Mouse (Mus musculus) megakaryocyte, embryonic 14.5 days (primary cell): ENCODE data around the gene Rab8b. TPM values are rescaled to one million over a fixed set of nuclear protein-coding genes. Genes with fewer than 3 reads are reported as not detected.

Experiments
- H3K27me3 ChIP-seq: replicated peaks from 2 replicates; pipeline ENCODE3; 2012; ENCODE audit warnings: inconsistent platforms
- H3K36me3 ChIP-seq: replicated peaks from 2 replicates; pipeline ENCODE3; 2012; ENCODE audit warnings: low read length, inconsistent platforms, mixed read lengths
- H3K4me1 ChIP-seq: 2 replicates; pipeline ENCODE4 v1.6.1; 2012; ENCODE audit warnings: inconsistent platforms
- H3K4me3 ChIP-seq: replicated peaks from 2 replicates; pipeline ENCODE3; 2012; ENCODE audit warnings: moderate library complexity, mild to moderate bottlenecking, inconsistent platforms
- H3K9me3 ChIP-seq: 2 replicates; pipeline ENCODE4 v1.6.1; 2012; ENCODE audit warnings: inconsistent platforms
- FLI1 ChIP-seq: IDR thresholded peaks from 2 replicates; pipeline ENCODE4 v1.6.1; 2012; ENCODE audit warnings: low read length, inconsistent platforms, mixed read lengths
- GATA1 ChIP-seq: IDR thresholded peaks from 3 replicates; pipeline ENCODE4 v1.6.1; 2012; ENCODE audit warnings: mixed read lengths, low read length, inconsistent platforms, borderline replicate concordance
- polyA plus RNA-seq: library from polyadenylated mRNA; stranded (reverse); fragments of >175 nt; gene quantifications from 2 replicates; pipeline ENCODE4 v1.2.3, GENCODE M21; 2012; ENCODE audit warnings: low replicate concordance; ENCODE audit not compliant: insufficient read depth

The Rab8b gene
- polyA plus RNA-seq, 1 experiment = 3.2 TPM

DNA sequence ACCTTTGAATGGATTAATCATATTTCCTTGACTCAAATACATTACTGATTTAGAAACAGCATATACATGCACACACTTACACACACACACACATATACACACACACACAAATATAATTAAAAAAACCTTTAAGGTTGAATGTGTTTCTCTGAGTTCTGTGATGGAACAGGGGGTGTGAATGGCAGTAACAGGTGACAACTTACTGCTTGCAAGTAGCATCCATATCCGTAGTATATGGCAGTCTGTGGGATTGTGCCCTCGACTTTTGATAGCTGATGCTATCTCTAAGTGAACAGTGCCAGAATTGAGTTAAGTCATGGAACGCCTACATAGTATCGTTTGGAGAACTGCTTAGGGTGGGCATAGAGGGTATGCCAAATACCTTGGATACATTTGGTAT, 57.3 kb downstream of the Rab8b start:
- peaks cover 73% of the 10 kb centered on the region for H3K4me1 ChIP-seq
- H3K9me3 ChIP-seq = no peaks in the 10 kb centered on the region
- no peaks in the 10 kb centered on the region for H3K27me3 ChIP-seq
- peaks cover 93% of the 10 kb centered on the region for H3K36me3 ChIP-seq
- TF ChIP-seq GATA1 (no peak), FLI1 (no peak)
- H3K4me3 ChIP-seq = no peak overlapping the region

DNA sequence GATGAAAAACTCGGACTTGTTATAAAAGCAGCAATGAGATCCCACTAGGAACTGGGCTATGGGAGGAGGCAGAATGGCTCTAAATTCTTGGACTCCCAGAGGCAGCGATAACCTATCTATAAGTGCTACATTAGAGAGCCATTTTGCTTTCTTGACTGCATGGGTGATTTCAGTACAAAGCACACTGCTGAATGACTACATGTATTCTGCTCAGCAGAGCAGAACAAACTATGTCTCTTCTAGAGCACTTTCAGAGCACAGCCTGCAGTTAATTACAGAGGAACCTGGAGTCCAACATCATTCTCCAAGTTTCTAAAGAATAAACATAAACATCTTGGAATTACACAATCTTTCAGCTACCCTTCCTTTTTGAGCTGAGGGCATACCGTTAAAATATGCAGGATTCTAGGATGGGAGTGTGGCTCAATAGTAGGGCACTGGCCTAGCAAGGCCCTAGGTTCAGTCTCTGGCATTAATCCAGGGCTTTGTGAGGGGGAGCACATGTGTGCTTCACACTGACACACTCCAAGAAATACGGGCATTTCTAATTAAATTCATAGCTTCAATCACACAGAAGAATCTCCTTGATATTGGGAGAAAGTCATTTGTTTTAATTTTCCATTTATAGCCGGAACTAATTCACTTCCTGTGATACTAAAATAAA, 58.3 kb downstream of the Rab8b start:
- Histone ChIP-seq H3K36me3 (peaks cover 92% of the 10 kb centered on the region), H3K4me3 (no peak overlapping the region), H3K4me1 (peaks cover 71% of the 10 kb centered on the region), H3K27me3 (no peaks in the 10 kb centered on the region), H3K9me3 (no peaks in the 10 kb centered on the region)
- no peak for TF ChIP-seq GATA1
- TF ChIP-seq FLI1 = no peak

DNA sequence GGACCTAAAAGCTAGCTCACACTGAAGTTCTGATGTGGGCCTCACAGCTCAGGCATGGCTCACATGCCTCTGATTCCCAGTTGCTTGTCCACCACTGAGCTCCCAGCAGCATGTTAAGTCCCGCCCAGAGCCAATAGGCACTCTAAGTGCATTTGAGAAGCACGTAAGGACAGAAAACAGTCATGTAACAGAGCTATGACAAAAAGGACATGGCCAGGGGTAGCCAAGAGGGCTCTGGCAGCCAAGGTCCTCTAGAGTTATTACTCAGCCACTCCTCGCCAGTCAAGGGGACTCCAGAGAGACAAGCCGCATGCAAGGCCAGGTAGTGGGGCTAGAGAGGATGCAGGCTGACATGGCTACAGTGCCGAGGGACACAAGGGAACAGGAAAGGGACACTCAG, 60.0 kb downstream of the Rab8b start:
- Histone ChIP-seq H3K4me3 (no peak overlapping the region), H3K36me3 (peaks cover 96% of the 10 kb centered on the region), H3K4me1 (peaks cover 70% of the 10 kb centered on the region), H3K27me3 (no peaks in the 10 kb centered on the region), H3K9me3 (no peaks in the 10 kb centered on the region)
- TF ChIP-seq FLI1 (no peak), GATA1 (no peak)

DNA sequence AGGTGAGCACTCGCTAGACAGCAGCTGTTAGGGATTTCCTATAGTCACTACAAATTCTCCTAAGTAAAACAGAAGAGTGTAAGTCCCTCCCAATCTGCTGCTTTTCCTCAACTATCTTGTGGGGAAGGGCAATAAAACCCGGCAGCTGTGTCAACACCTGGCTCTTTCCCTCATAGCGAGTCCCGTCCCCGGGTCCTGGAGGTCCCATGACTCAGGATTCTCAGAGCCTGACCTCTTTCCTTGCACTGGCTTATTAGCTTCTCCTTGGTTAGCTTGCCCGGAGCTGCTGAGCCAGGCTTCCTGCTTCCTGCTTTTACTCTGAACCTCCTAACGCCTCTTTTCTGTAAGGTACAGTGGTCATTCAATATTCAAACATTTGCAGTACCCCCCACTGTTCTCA, 63.6 kb downstream of the Rab8b start:
- Histone ChIP-seq H3K4me1 (peaks cover 55% of the 10 kb centered on the region), H3K27me3 (no peaks in the 10 kb centered on the region), H3K9me3 (no peaks in the 10 kb centered on the region), H3K36me3 (peaks cover 96% of the 10 kb centered on the region), H3K4me3 (no peak overlapping the region)
- no peak for TF ChIP-seq FLI1
- no peak for TF ChIP-seq GATA1

DNA sequence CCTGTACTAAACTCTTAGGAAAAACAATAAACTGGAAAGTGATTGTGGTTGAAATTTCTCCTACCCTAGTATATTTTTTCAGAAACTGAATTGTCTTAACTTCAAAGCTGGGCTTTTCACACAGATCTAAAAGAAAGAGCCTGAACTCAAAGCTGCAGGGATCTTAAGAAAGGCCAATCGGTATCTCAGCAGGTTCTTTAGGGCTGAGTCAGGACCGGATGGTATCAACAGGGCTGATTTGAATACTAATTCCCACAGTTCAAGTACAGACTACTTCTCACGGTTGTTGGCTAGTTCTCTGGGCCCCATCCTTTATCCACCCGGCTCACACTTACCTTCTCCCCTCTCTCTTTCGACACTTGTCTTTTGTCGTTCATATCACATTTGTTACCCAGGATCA, 66.9 kb downstream of the Rab8b start:
- Histone ChIP-seq H3K27me3 (no peaks in the 10 kb centered on the region), H3K4me3 (no peak overlapping the region), H3K36me3 (peaks cover 95% of the 10 kb centered on the region), H3K9me3 (no peaks in the 10 kb centered on the region), H3K4me1 (peaks cover 38% of the 10 kb centered on the region)
- TF ChIP-seq GATA1 (no peak), FLI1 (no peak)

DNA sequence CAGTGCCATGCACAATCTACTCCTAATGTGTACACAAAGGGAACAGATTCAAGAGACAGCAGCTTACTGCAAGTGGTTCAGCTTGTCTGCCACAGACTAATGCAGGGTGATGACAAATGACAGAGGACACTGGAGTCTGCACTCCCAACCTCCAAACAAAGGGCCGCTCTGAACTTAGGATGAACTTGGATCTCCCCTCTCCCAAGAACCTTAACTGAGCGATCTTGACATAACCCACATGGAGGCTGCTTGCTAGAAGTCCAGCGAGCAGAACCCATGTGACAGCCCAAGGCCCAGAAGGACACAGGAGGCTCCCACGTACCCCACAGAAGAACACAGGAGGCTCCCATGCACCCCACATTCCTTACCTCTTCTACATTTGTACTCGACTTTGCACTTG, 68.5 kb downstream of the Rab8b start:
- Histone ChIP-seq H3K27me3 (no peaks in the 10 kb centered on the region), H3K4me3 (no peak overlapping the region), H3K4me1 (peaks cover 28% of the 10 kb centered on the region), H3K9me3 (no peaks in the 10 kb centered on the region), H3K36me3 (peaks cover 97% of the 10 kb centered on the region)
- TF ChIP-seq FLI1 = no peak
- no peak for TF ChIP-seq GATA1

DNA sequence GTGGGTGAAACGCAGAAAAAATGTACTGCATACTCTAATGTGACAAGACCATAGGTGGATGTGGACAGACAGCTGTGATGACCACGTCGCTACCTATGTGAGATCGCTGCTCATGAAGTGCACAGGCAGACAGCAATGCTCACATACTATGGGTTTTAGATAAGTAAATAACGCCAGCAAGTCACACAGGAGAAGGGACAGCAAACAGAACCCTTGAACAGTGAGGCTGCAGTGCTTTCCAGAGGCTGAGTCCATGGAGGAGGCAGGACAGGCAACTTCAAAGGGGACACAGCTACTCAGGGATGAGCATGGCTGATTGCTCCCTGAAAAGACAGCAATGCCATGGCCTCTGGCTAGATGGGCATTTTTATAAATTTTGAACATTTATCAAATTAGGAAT, 72.7 kb downstream of the Rab8b start:
- no peaks in the 10 kb centered on the region for H3K9me3 ChIP-seq
- no peak overlapping the region for H3K4me3 ChIP-seq
- TF ChIP-seq GATA1 = no peak
- TF ChIP-seq FLI1 = no peak
- peaks cover 94% of the 10 kb centered on the region for H3K36me3 ChIP-seq
- H3K4me1 ChIP-seq = peaks cover 15% of the 10 kb centered on the region
- H3K27me3 ChIP-seq = no peaks in the 10 kb centered on the region

DNA sequence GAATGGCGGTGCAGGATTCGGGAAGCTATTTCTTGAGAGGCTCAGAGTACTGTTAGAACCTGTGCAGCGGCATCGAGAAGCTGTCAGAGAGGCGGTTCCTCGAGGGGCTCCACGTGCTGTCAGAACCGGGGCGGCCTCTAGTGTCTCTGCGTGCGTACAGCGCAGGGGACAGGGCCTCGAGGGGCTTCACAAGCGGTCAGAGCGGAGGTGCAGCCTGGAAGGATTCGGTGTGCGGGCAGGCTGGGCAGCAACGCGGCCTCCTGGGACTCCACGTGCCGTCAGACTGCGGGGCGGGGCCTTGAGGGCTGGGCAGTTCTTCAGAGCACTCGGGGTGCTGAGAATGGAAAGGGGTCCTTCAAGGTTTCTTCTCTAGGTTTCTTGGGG, 84.4 kb downstream of the Rab8b start:
- Histone ChIP-seq H3K4me3 (peak overlapping the region; percentile 95), H3K36me3 (peaks cover 20% of the 10 kb centered on the region), H3K4me1 (peaks cover 46% of the 10 kb centered on the region), H3K9me3 (no peaks in the 10 kb centered on the region), H3K27me3 (no peaks in the 10 kb centered on the region)
- no peak for TF ChIP-seq FLI1
- TF ChIP-seq GATA1 = no peak

DNA sequence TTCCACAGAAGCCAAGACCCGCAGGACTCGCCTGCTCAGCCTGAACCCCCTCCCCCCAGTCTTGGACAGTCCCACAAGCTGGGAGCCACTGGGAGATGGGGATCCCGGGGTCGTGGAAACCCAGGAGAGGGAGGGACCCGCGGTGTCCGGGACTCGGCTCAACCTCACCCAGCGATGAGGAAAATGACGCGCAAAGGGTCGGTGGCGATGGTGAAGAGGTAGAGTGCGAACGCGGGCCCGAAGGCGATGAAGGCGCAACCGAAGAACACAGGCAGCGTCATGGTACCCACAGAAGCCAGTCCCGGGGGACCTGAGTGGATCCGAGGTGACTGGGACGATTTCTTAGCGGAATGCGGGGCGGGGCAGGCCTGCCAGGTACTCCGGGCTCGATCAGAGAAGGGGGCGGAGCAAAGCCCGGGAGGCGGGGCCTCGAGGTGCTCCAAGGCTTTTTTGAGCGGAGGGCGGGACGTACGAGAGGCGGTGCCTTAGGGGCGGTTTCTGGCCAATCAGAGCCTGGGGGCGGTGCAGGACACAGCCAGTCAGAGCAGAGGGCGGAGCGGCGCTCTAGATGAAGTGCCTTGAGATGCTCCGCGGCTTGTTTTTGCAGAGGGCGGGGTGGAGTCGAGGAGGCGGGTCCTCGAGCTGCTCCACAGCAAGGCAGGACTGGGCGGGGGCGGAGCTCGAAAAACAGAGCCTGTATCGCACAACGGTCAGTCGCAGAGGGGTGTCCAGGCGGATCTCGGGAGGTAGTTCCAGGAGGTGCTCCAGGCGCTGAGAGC, 85.0 kb downstream of the Rab8b start, which contains the start of gene Aph1c:
TSS of gene Aph1c (minus strand) at position 409 of the 779 bp plus-strand sequence.
- Histone ChIP-seq H3K4me3 (peak within 1 kb of the TSS; percentile 95), H3K9me3 (no peaks in the 10 kb centered on the region), H3K4me1 (peaks cover 46% of the 10 kb centered on the region), H3K36me3 (peaks cover 14% of the 10 kb centered on the region), H3K27me3 (no peaks in the 10 kb centered on the region)
- TF ChIP-seq GATA1 = no peak
- no peak for TF ChIP-seq FLI1

DNA sequence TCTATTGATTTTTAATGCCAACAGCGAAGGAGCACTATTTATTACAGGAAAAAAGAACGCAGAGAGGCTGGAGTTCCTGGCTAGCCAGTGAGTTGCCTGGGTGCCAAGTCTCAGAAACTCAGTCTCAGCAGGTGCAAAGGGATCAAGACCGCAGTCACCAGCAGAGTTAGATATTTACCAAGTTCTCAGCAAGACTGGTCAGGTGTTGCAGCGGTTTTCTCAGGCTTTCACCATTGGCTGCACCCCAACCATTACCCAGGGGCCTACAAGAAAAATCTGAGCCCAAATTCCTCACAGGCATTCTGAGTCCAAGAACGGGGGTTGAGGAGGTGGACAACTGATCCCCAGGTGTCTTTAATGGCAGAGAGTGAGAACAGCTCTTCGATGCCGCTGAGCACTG, 85.6 kb downstream of the Rab8b start:
- peaks cover 46% of the 10 kb centered on the region for H3K4me1 ChIP-seq
- no peaks in the 10 kb centered on the region for H3K9me3 ChIP-seq
- H3K27me3 ChIP-seq = no peaks in the 10 kb centered on the region
- no peak for TF ChIP-seq GATA1
- no peak for TF ChIP-seq FLI1
- H3K36me3 ChIP-seq = peaks cover 7% of the 10 kb centered on the region
- H3K4me3 ChIP-seq = peak overlapping the region; percentile 95
